Mouse (Mus musculus) adrenal gland, postnatal 14 days (tissue): Measurements from ENCODE around the gene Gm3383. TPM values are rescaled to one million over a fixed set of nuclear protein-coding genes. Genes with fewer than 3 reads are reported as not detected.
"Not testable (repeated sequence)": the region's sequence is repeated elsewhere in the genome, so short reads cannot be mapped to it uniquely, and the experiment has no call there.

Experiments
- DNase-seq: peaks from one replicate; pipeline ENCODE4 v3.0.0; 2021; ENCODE audit warnings: mixed read lengths
- long read RNA-seq, 2 experiments: library from polyadenylated mRNA; stranded (forward); transcript quantifications; one replicate each; pipeline ENCODE4 v2.0.0; 2021
- total RNA-seq: library from RNA; stranded (reverse); gene quantifications from 2 replicates; pipeline ENCODE4 v1.2.3, GENCODE M21; 2021

The Gm3383 gene
- total RNA-seq, result 1.6 TPM in 1 of 2 replicates, not detected in the other
- long read RNA-seq, experiment 1, result 0 reads
- long read RNA-seq, experiment 2, result 0 reads

GRCm38 (mm10) chr14:5807882-5808281, at the start of gene Gm3383:
Gm3383 (minus strand) TSS chr14:5807982.
- DNase-seq, result not testable (repeated sequence)

GRCm38 (mm10) chr14:5855911-5856310, 48.1 kb upstream of the Gm3383 start:
- DNase-seq, result not testable (repeated sequence)

- DNase-seq, result not testable (repeated sequence)
Observed at GRCm38 (mm10) chr14:5830229-5830628, 22.4 kb upstream of the Gm3383 start, which contains the start of gene Gm3424. Gm3424 (minus strand) TSS chr14:5830329.

GRCm38 (mm10) chr14:5812699-5813356, 5.0 kb upstream of the Gm3383 start:
- not testable (repeated sequence) for DNase-seq

- not testable (repeated sequence) for DNase-seq
Observed at GRCm38 (mm10) chr14:5741477-5741876, 66.3 kb downstream of the Gm3383 start, which contains the start of gene Gm3373. Gm3373 (minus strand) TSS chr14:5741577.

- DNase-seq, result not testable (repeated sequence)
Observed at GRCm38 (mm10) chr14:5687357-5687756, 120.4 kb downstream of the Gm3383 start, which contains the start of gene Gm9603. Gm9603 (minus strand) TSS chr14:5687457.

- DNase-seq, result not testable (repeated sequence)
Observed at GRCm38 (mm10) chr14:5632928-5633327, 174.9 kb downstream of the Gm3383 start, which contains the start of gene Gm8265. Gm8265 (minus strand) TSS chr14:5633028.

Other genes with a start within 250 kb of the Gm3383 start
- not detected in 2 replicates for gene Gm8265, start 175.0 kb downstream of the Gm3383 start, total RNA-seq
- gene Gm9603, start 120.5 kb downstream of the Gm3383 start, total RNA-seq, result not detected in 2 replicates
- 0.59 TPM in 1 of 2 replicates, not detected in the other for gene Gm3373, start 66.4 kb downstream of the Gm3383 start, total RNA-seq
- not detected in 2 replicates for gene Gm3424, start 22.3 kb upstream of the Gm3383 start, total RNA-seq
- 1.1 and 1.2 TPM in 2 replicates for gene Gm8237, start 72.4 kb upstream of the Gm3383 start, total RNA-seq
- 0.30 and 0.59 TPM in 2 replicates for gene Gm3248, start 153.8 kb upstream of the Gm3383 start, total RNA-seq
- not detected in 2 replicates for gene Gm3453, start 171.2 kb upstream of the Gm3383 start, total RNA-seq